Mouse (Mus musculus): ENCODE data around the gene Itgad.

DNA sequence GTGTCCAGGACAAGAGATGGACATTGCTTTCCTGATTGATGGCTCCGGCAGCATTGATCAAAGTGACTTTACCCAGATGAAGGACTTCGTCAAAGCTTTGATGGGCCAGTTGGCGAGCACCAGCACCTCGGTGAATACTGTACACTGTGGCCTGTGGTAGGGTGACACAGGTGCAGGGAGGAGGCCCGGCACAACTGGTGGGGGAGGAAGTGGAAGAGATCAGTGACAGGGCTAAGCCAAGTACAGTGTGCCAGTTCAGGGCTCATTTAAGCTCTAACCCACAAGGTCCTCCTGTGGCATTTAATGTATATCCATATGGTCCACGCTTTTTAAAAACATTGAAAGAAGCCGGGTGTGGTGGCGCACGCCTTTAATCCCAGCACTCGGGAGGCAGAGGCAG, 27.5 kb downstream of the Itgad start:
- TF ChIP-seq CTCF (IDR thresholded peaks at IDR 0.05; ENCODE audit: borderline replicate concordance, extremely low read depth, insufficient read depth, insufficient read length) (no peak), POLR2A (IDR thresholded peaks at IDR 0.05; ENCODE audit: borderline replicate concordance, extremely low read depth, insufficient read depth, insufficient read length, poor library complexity, severe bottlenecking) (no peak)

Measured in brain, embryonic 14.5 days (tissue).